Mouse (Mus musculus): ENCODE measurements around the gene Slc6a21. TPM values are rescaled to one million over a fixed set of nuclear protein-coding genes. Genes with fewer than 3 reads are reported as not detected.
A peak's percentile ranks its signal among the peaks of the same experiment; 100 is the strongest.

Gene Slc6a21
- total and polyA plus RNA-seq, 2 experiments: 0.18 TPM; not detected in 1

GRCm38 (mm10) chr7:45328841-45329475 is 51.6 kb downstream of the Slc6a21 start:
- TF ChIP-seq POLR2A (IDR thresholded peaks at IDR 0.05; ENCODE audit: extremely low read depth, insufficient read depth, low read length) (no peak), CTCF (IDR thresholded peaks at IDR 0.05; ENCODE audit: low read depth, low read length) (no peak)
- Histone ChIP-seq H3K4me3 (ENCODE audit: insufficient read depth, low read depth, low read length) (no peak overlapping the region), H3K36me3 (ENCODE audit: control insufficient read depth, insufficient read depth, low read length) (no peaks in the 10 kb centered on the region), H3K27ac (replicated peaks; ENCODE audit: insufficient read depth, low read depth, low read length) (no peak overlapping the region), H3K4me1 (ENCODE audit: control insufficient read depth, insufficient read depth, low read length) (no peaks in the 10 kb centered on the region; the same call in 1 of the 2 replicates), H3K9ac (ENCODE audit: low read depth, low read length) (no peak overlapping the region), H3K27me3 (ENCODE audit: control insufficient read depth, insufficient read depth, low read length) (no peaks in the 10 kb centered on the region), H3K79me2 (ENCODE audit: control insufficient read depth, insufficient read depth, low read length) (no peaks in the 10 kb centered on the region)
- DNase-seq (ENCODE audit: extremely low read depth, low read depth, low spot score): no peak
- WGBS: 92% methylated on average over 13 of the region's 13 CpGs

- WGBS: 90% methylated on average over 6 of the region's 6 CpGs
- Histone ChIP-seq H3K9ac (ENCODE audit: low read depth, low read length) (no peak overlapping the region), H3K27me3 (ENCODE audit: control insufficient read depth, insufficient read depth, low read length) (no peaks in the 10 kb centered on the region), H3K4me1 (ENCODE audit: control insufficient read depth, insufficient read depth, low read length) (no peaks in the 10 kb centered on the region; the same call in 1 of the 2 replicates), H3K27ac (replicated peaks; ENCODE audit: insufficient read depth, low read depth, low read length) (no peak overlapping the region), H3K4me3 (ENCODE audit: insufficient read depth, low read depth, low read length) (no peak overlapping the region), H3K36me3 (ENCODE audit: control insufficient read depth, insufficient read depth, low read length) (no peaks in the 10 kb centered on the region), H3K79me2 (ENCODE audit: control insufficient read depth, insufficient read depth, low read length) (no peaks in the 10 kb centered on the region)
- TF ChIP-seq POLR2A (IDR thresholded peaks at IDR 0.05; ENCODE audit: extremely low read depth, insufficient read depth, low read length): no peak
- TF ChIP-seq CTCF (IDR thresholded peaks at IDR 0.05; ENCODE audit: low read depth, low read length): peak; percentile 23; the same call in 1 of the 2 replicates
- DNase-seq (ENCODE audit: extremely low read depth, low read depth, low spot score): no peak
These were observed 54.2 kb downstream of the Slc6a21 start for GRCm38 (mm10) chr7:45331502-45331901.

GRCm38 (mm10) chr7:45332685-45333425 is 55.5 kb downstream of the Slc6a21 start:
- H3K27ac ChIP-seq (replicated peaks; ENCODE audit: insufficient read depth, low read depth, low read length): no peak overlapping the region
- H3K79me2 ChIP-seq (ENCODE audit: control insufficient read depth, insufficient read depth, low read length): no peaks in the 10 kb centered on the region
- whole genome bisulfite sequencing: 3% methylated on average over 22 of the region's 22 CpGs
- no peaks in the 10 kb centered on the region for H3K36me3 ChIP-seq (ENCODE audit: control insufficient read depth, insufficient read depth, low read length)
- no peaks in the 10 kb centered on the region; the same call in 1 of the 2 replicates for H3K4me1 ChIP-seq (ENCODE audit: control insufficient read depth, insufficient read depth, low read length)
- no peak for TF ChIP-seq CTCF (IDR thresholded peaks at IDR 0.05; ENCODE audit: low read depth, low read length)
- TF ChIP-seq POLR2A (IDR thresholded peaks at IDR 0.05; ENCODE audit: extremely low read depth, insufficient read depth, low read length): no peak
- no peaks in the 10 kb centered on the region for H3K27me3 ChIP-seq (ENCODE audit: control insufficient read depth, insufficient read depth, low read length)
- peak overlapping the region; percentile 72 for H3K9ac ChIP-seq (ENCODE audit: low read depth, low read length)
- peak overlapping the region; percentile 69 for H3K4me3 ChIP-seq (ENCODE audit: insufficient read depth, low read depth, low read length)
- peak; percentile 20 for DNase-seq (ENCODE audit: extremely low read depth, low read depth, low spot score)

- TF ChIP-seq CTCF (IDR thresholded peaks at IDR 0.05; ENCODE audit: low read depth, low read length) (no peak), POLR2A (IDR thresholded peaks at IDR 0.05; ENCODE audit: extremely low read depth, insufficient read depth, low read length) (0 out of 2 replicates have a peak, but pooled peaks have one; percentile 17)
- no peak for DNase-seq (ENCODE audit: extremely low read depth, low read depth, low spot score)
- Histone ChIP-seq H3K9ac (ENCODE audit: low read depth, low read length) (peak within 1 kb of the TSS; percentile 72), H3K36me3 (ENCODE audit: control insufficient read depth, insufficient read depth, low read length) (no peaks in the 10 kb centered on the region), H3K4me3 (ENCODE audit: insufficient read depth, low read depth, low read length) (peak within 1 kb of the TSS; percentile 69), H3K27me3 (ENCODE audit: control insufficient read depth, insufficient read depth, low read length) (peaks cover 4% of the 10 kb centered on the region; the same call in 1 of the 2 replicates), H3K79me2 (ENCODE audit: control insufficient read depth, insufficient read depth, low read length) (no peaks in the 10 kb centered on the region), H3K27ac (replicated peaks; ENCODE audit: insufficient read depth, low read depth, low read length) (no peak within 1 kb of the TSS), H3K4me1 (ENCODE audit: control insufficient read depth, insufficient read depth, low read length) (no peaks in the 10 kb centered on the region; the same call in 1 of the 2 replicates)
- WGBS: 2% methylated on average over 38 of the region's 38 CpGs
These were observed 56.2 kb downstream of the Slc6a21 start, which contains the start of gene Trpm4 for GRCm38 (mm10) chr7:45333431-45333982. Gene Trpm4 (minus strand): TSS chr7:45333780.

- TF ChIP-seq CTCF (IDR thresholded peaks at IDR 0.05; ENCODE audit: low read depth, low read length): no peak
- no peak for TF ChIP-seq POLR2A (IDR thresholded peaks at IDR 0.05; ENCODE audit: extremely low read depth, insufficient read depth, low read length)
These were observed 57.3 kb downstream of the Slc6a21 start for GRCm38 (mm10) chr7:45334605-45335004.

More at GRCm38 (mm10) chr7:45334605-45335004, 57.3 kb downstream of the Slc6a21 start:
- no peak overlapping the region for H3K9ac ChIP-seq (ENCODE audit: low read depth, low read length)
- peaks cover 10% of the 10 kb centered on the region; the same call in 1 of the 2 replicates for H3K27me3 ChIP-seq (ENCODE audit: control insufficient read depth, insufficient read depth, low read length)
- H3K4me1 ChIP-seq (ENCODE audit: control insufficient read depth, insufficient read depth, low read length): no peaks in the 10 kb centered on the region; the same call in 1 of the 2 replicates
- 71% methylated on average over 3 of the region's 3 CpGs for WGBS
- no peak overlapping the region for H3K4me3 ChIP-seq (ENCODE audit: insufficient read depth, low read depth, low read length)
- DNase-seq (ENCODE audit: extremely low read depth, low read depth, low spot score): no peak
- H3K27ac ChIP-seq (replicated peaks; ENCODE audit: insufficient read depth, low read depth, low read length): no peak overlapping the region
- H3K79me2 ChIP-seq (ENCODE audit: control insufficient read depth, insufficient read depth, low read length): no peaks in the 10 kb centered on the region
- H3K36me3 ChIP-seq (ENCODE audit: control insufficient read depth, insufficient read depth, low read length): no peaks in the 10 kb centered on the region
